Mouse (Mus musculus) embryonic facial prominence, embryonic 15.5 days (tissue): ENCODE measurements around the gene Abcd3. TPM values are rescaled to one million over a fixed set of nuclear protein-coding genes. Genes with fewer than 3 reads are reported as not detected.

ENCODE experiments used
- ATAC-seq: fragments of 200-750 bp; cut with Nextera tagmentation; 2 replicates; pipeline ENCODE4 v1.8.0; 2017; ENCODE audit warnings: low read depth, moderate TSS enrichment; ENCODE audit not compliant: insufficient number of reproducible peaks, low FRiP score, low TSS enrichment
- H3K27ac ChIP-seq: fragments of 300-500 bp; sonication (generic); replicated peaks from 2 replicates; pipeline ENCODE4 v1.5.1; 2015; ENCODE audit warnings: mild to moderate bottlenecking, inconsistent platforms
- H3K27me3 ChIP-seq: fragments of 300-500 bp; sonication (generic); 2 replicates; pipeline ENCODE4 v1.6.1; 2015; ENCODE audit warnings: inconsistent platforms
- H3K36me3 ChIP-seq: fragments of 300-500 bp; sonication (generic); 2 replicates; pipeline ENCODE4 v1.6.1; 2015; ENCODE audit warnings: mild to moderate bottlenecking, inconsistent platforms
- H3K4me1 ChIP-seq: fragments of 300-500 bp; sonication (generic); 2 replicates; pipeline ENCODE4 v1.6.1; 2015; ENCODE audit warnings: inconsistent platforms
- H3K4me2 ChIP-seq: fragments of 300-500 bp; sonication (generic); replicated peaks from 2 replicates; pipeline ENCODE4 v1.6.1; 2015; ENCODE audit warnings: mild to moderate bottlenecking, inconsistent platforms
- H3K4me3 ChIP-seq: fragments of 300-500 bp; sonication (generic); replicated peaks from 2 replicates; pipeline ENCODE4 v1.5.1; 2015; ENCODE audit warnings: mild to moderate bottlenecking, inconsistent platforms
- H3K9ac ChIP-seq: fragments of 300-500 bp; sonication (generic); 2 replicates; pipeline ENCODE4 v1.6.1; 2015; ENCODE audit warnings: inconsistent platforms
- H3K9me3 ChIP-seq: fragments of 300-500 bp; sonication (generic); replicated peaks from 2 replicates; pipeline ENCODE4 v1.6.1; 2016; ENCODE audit warnings: inconsistent platforms
- WGBS: fragments of 180-500 bp; shearing (Covaris S2); methylation state at CpG from one replicate; pipeline ENCODE4 v1.1.7; 2015; 5-methylcytosine and 5-hydroxymethylcytosine counted together
- polyA plus RNA-seq: library from polyadenylated mRNA; unstranded; fragments of >200 nt; fragmentation: Nextera tagmentation; extraction: Ambion mirVana; gene quantifications from 2 replicates; pipeline ENCODE4 v1.2.1, GENCODE M21; 2015

The Abcd3 gene
- polyA plus RNA-seq, 1 experiment from 2014 or later: 62.6 TPM

- H3K9ac ChIP-seq: no peak overlapping the region
- no peak for ATAC-seq
- no peak overlapping the region for H3K27ac ChIP-seq
- peaks cover 15% of the 10 kb centered on the region for H3K4me1 ChIP-seq
- no peak overlapping the region for H3K4me2 ChIP-seq
- no peaks in the 10 kb centered on the region for H3K9me3 ChIP-seq
- H3K27me3 ChIP-seq: no peaks in the 10 kb centered on the region
- 50% methylated on average over 1 of the region's 1 CpGs for WGBS
- H3K36me3 ChIP-seq: 0 out of 2 replicates have a peak, but pooled peaks cover 5% of the 10 kb centered on the region
- no peak overlapping the region for H3K4me3 ChIP-seq
These were observed 77.6 kb downstream of the Abcd3 start for GRCm38 (mm10) chr3:121737453-121737852.

GRCm38 (mm10) chr3:121736025-121736744, 78.9 kb downstream of the Abcd3 start:
- no peak overlapping the region for H3K9ac ChIP-seq
- no peaks in the 10 kb centered on the region for H3K9me3 ChIP-seq
- no peaks in the 10 kb centered on the region for H3K27me3 ChIP-seq
- H3K4me3 ChIP-seq: no peak overlapping the region
- 25% methylated on average over 18 of the region's 18 CpGs for WGBS
- 0 out of 2 replicates have a peak, but pooled peaks cover 5% of the 10 kb centered on the region for H3K36me3 ChIP-seq
- peak; percentile 75 for ATAC-seq
- peaks cover 15% of the 10 kb centered on the region for H3K4me1 ChIP-seq
- no peak overlapping the region for H3K4me2 ChIP-seq
- no peak overlapping the region for H3K27ac ChIP-seq

- WGBS: 80% methylated on average over 7 of the region's 7 CpGs
- H3K4me3 ChIP-seq: no peak overlapping the region
- H3K4me2 ChIP-seq: no peak overlapping the region
- H3K4me1 ChIP-seq: peaks cover 15% of the 10 kb centered on the region
- H3K36me3 ChIP-seq: 0 out of 2 replicates have a peak, but pooled peaks cover 5% of the 10 kb centered on the region
- ATAC-seq: no peak
- H3K9ac ChIP-seq: no peak overlapping the region
- H3K9me3 ChIP-seq: no peaks in the 10 kb centered on the region
- H3K27ac ChIP-seq: no peak overlapping the region
- H3K27me3 ChIP-seq: no peaks in the 10 kb centered on the region
These were observed 79.6 kb downstream of the Abcd3 start for GRCm38 (mm10) chr3:121735542-121735941.

- Histone ChIP-seq H3K36me3 (peaks cover 7% of the 10 kb centered on the region; the same call in 1 of the 2 replicates), H3K27me3 (no peaks in the 10 kb centered on the region), H3K4me1 (0 out of 2 replicates have a peak, but pooled peaks cover 1% of the 10 kb centered on the region), H3K9ac (no peak overlapping the region), H3K4me2 (no peak overlapping the region), H3K4me3 (no peak overlapping the region), H3K9me3 (no peaks in the 10 kb centered on the region), H3K27ac (no peak overlapping the region)
- ATAC-seq: no peak
- WGBS: 78% methylated on average over 4 of the region's 4 CpGs
These were observed 85.4 kb downstream of the Abcd3 start for GRCm38 (mm10) chr3:121729678-121730077.

- Histone ChIP-seq H3K27ac (no peak overlapping the region), H3K27me3 (no peaks in the 10 kb centered on the region), H3K4me1 (peaks cover 21% of the 10 kb centered on the region), H3K4me3 (no peak overlapping the region), H3K9me3 (no peaks in the 10 kb centered on the region), H3K36me3 (peaks cover 2% of the 10 kb centered on the region; the same call in 1 of the 2 replicates), H3K4me2 (no peak overlapping the region), H3K9ac (no peak overlapping the region)
- WGBS: 55% methylated on average over 10 of the region's 10 CpGs
- ATAC-seq: no peak
These were observed 89.5 kb downstream of the Abcd3 start for GRCm38 (mm10) chr3:121725651-121726050.

- no peaks in the 10 kb centered on the region for H3K36me3 ChIP-seq
- WGBS: 24% methylated on average over 12 of the region's 12 CpGs
- H3K27me3 ChIP-seq: no peaks in the 10 kb centered on the region
- H3K4me3 ChIP-seq: peak overlapping the region; percentile 70
- H3K9ac ChIP-seq: no peak overlapping the region
- peaks cover 21% of the 10 kb centered on the region for H3K4me1 ChIP-seq
- ATAC-seq: no peak
- peak overlapping the region; percentile 92 for H3K4me2 ChIP-seq
- no peaks in the 10 kb centered on the region for H3K9me3 ChIP-seq
- H3K27ac ChIP-seq: no peak overlapping the region
These were observed 90.5 kb downstream of the Abcd3 start for GRCm38 (mm10) chr3:121724553-121724952.

- Histone ChIP-seq H3K4me2 (peak overlapping the region; percentile 92), H3K4me1 (peaks cover 22% of the 10 kb centered on the region), H3K4me3 (peak overlapping the region; percentile 70), H3K9me3 (no peaks in the 10 kb centered on the region), H3K27ac (no peak overlapping the region), H3K27me3 (no peaks in the 10 kb centered on the region), H3K36me3 (no peaks in the 10 kb centered on the region), H3K9ac (no peak overlapping the region)
- WGBS: 7% methylated on average over 20 of the region's 20 CpGs
- no peak for ATAC-seq
These were observed 91.1 kb downstream of the Abcd3 start for GRCm38 (mm10) chr3:121723968-121724524.

- Histone ChIP-seq H3K4me1 (peaks cover 28% of the 10 kb centered on the region), H3K9ac (peak within 1 kb of the TSS; percentile 39; the same call in 1 of the 2 replicates), H3K27ac (peak within 1 kb of the TSS; percentile 56), H3K4me3 (peak within 1 kb of the TSS; percentile 70), H3K27me3 (no peaks in the 10 kb centered on the region), H3K4me2 (peak within 1 kb of the TSS; percentile 92), H3K36me3 (no peaks in the 10 kb centered on the region), H3K9me3 (no peaks in the 10 kb centered on the region)
- peak; percentile 88 for ATAC-seq
- 1% methylated on average over 73 of the region's 73 CpGs for WGBS
These were observed 91.9 kb downstream of the Abcd3 start, which contains the start of gene F3 for GRCm38 (mm10) chr3:121722971-121723844. TSS of gene F3 (plus strand) at chr3:121723537.

- Histone ChIP-seq H3K9me3 (no peaks in the 10 kb centered on the region), H3K9ac (no peak overlapping the region), H3K27me3 (no peaks in the 10 kb centered on the region), H3K36me3 (no peaks in the 10 kb centered on the region), H3K4me1 (peaks cover 28% of the 10 kb centered on the region), H3K4me2 (no peak overlapping the region), H3K27ac (no peak overlapping the region), H3K4me3 (no peak overlapping the region)
- ATAC-seq: no peak
- 80% methylated on average over 7 of the region's 7 CpGs for WGBS
These were observed 93.4 kb downstream of the Abcd3 start for GRCm38 (mm10) chr3:121721691-121722070.

- Histone ChIP-seq H3K36me3 (no peaks in the 10 kb centered on the region), H3K27ac (no peak overlapping the region), H3K9ac (no peak overlapping the region), H3K9me3 (no peaks in the 10 kb centered on the region), H3K4me2 (0 out of 2 replicates have a peak overlapping the region, but pooled peaks have one; percentile 19), H3K4me1 (peaks cover 28% of the 10 kb centered on the region), H3K4me3 (no peak overlapping the region), H3K27me3 (no peaks in the 10 kb centered on the region)
- WGBS: 40% methylated on average over 14 of the region's 14 CpGs
- ATAC-seq: no peak
These were observed 94.1 kb downstream of the Abcd3 start for GRCm38 (mm10) chr3:121720801-121721690.
